Mouse (Mus musculus) spleen, adult 2 months (tissue): ENCODE data around the gene Ranbp10.

Experiments used
- CTCF ChIP-seq: fragments of 200-500 bp; IDR thresholded peaks from 2 replicates; pipeline ENCODE4 v1.5.1; 2011; ENCODE audit warnings: mild to moderate bottlenecking, inconsistent platforms; ENCODE audit not compliant: insufficient read depth, insufficient read length, insufficient replicate concordance; ENCODE audit errors: extremely low read depth
- POLR2A ChIP-seq: fragments of 200-500 bp; IDR thresholded peaks from 2 replicates; pipeline ENCODE4 v1.6.1; 2011; ENCODE audit warnings: low read depth, low read length, inconsistent platforms

GRCm38 (mm10) chr8:105853178-105853577 lies 26.0 kb upstream of the Ranbp10 start, which contains the start of gene Cenpt:
- TF ChIP-seq CTCF (no peak), POLR2A (no peak)
